Mouse (Mus musculus): ENCODE measurements around the gene Olfml2b. TPM values are rescaled to one million over a fixed set of nuclear protein-coding genes. Genes with fewer than 3 reads are reported as not detected.

The Olfml2b gene
- not detected for polyA plus RNA-seq (2017; shearing (Covaris generic))

DNA sequence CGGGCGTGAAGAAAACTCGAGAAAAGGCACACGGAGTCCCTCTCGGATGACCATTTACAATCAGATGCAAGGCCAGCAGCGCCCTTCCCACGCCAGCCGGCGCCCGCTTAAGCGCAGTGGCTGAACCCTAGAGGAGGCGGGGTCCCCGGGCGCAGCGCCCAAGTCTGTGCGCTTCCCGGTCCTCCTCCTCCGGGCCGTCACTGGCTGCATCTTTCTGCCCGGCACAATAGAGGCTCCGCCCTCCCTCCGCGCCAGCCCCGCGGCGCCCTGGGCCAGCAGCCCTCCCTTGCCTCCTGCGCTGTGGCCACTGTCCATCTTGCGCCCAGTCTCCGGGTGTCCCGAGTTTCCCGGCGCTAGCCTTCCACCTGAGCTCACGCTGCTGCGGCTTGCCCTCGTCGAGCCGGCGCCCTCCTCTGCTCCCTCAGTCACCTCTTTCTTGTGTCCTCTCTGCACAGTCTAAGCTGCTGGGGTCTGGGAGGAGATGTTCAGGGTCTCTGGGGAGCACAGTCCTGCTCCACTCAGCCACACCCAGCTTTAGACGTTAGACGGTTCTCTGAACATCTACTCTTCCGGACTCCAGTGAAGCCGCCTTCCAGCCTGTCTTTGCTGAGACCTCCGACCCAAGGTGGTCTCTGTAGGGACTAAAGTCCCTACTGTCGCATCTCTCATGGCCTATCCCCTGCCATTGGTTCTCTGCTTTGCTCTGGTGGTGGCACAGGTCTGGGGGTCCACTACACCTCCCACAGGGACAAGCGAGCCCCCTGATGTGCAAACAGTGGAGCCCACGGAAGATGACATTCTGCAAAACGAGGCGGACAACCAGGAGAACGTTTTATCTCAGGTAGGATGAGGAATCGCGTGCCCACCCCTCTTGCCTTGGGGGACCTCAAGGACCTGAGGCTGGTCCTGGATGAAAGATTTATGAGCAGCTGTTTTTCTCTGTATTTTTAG, at the start of gene Olfml2b:
Gene Olfml2b, plus strand, starts transcription at position 278 of the 951 bp plus-strand sequence.

Other genes with a start within 250 kb of the Olfml2b start
- gene Nos1ap, start 54.7 kb upstream of the Olfml2b start, polyA plus RNA-seq (2017; shearing (Covaris generic)): 0.13 TPM
- 13.2 TPM for gene Atf6, start 223.2 kb downstream of the Olfml2b start, polyA plus RNA-seq (2017; shearing (Covaris generic))
- gene Gm26620, start 240.5 kb downstream of the Olfml2b start, polyA plus RNA-seq (2017; shearing (Covaris generic)): not detected
- 39.9 TPM for gene Dusp12, start 241.0 kb downstream of the Olfml2b start, polyA plus RNA-seq (2017; shearing (Covaris generic))

Measured in inflammation-experienced regulatory T-cells, adult 16 weeks (primary cell).